Mouse (Mus musculus): Measurements from ENCODE around the gene Piezo1.

GRCm38 (mm10) chr8:122548891-122549439, 2.2 kb downstream of the Piezo1 start:
- TF ChIP-seq POLR2A (IDR thresholded peaks at IDR 0.05; ENCODE audit: low read depth, low read length): 0 out of 2 replicates have a peak, but pooled peaks have one; percentile 14
- no peak for TF ChIP-seq JUND (conservative IDR thresholded peaks at IDR 0.05; ENCODE audit: low read depth, low read length)
- no peak for TF ChIP-seq MEF2A (IDR thresholded peaks at IDR 0.05; ENCODE audit: borderline replicate concordance, low read depth, low read length)
- TF ChIP-seq CTCF (conservative IDR thresholded peaks at IDR 0.05 in 1 of 2, IDR thresholded peaks at IDR 0.05 in 1 of 2; ENCODE audit: low read depth in 2 of 2, low read length in 2 of 2): no peak
- TF ChIP-seq BHLHE40 (IDR thresholded peaks at IDR 0.05; ENCODE audit: low read depth, low read length): no peak
- TF ChIP-seq GABPA (IDR thresholded peaks at IDR 0.05; ENCODE audit: insufficient replicate concordance, low read depth, low read length): no peak
- TF ChIP-seq POLR2AphosphoS2 (IDR thresholded peaks at IDR 0.05; ENCODE audit: low read depth, low read length): no peak
- TF ChIP-seq RAD21 (IDR thresholded peaks at IDR 0.05; ENCODE audit: low read depth, low read length): no peak
- TF ChIP-seq MAFK (IDR thresholded peaks at IDR 0.05; ENCODE audit: insufficient replicate concordance, low read length): no peak
- no peak for TF ChIP-seq MAX (IDR thresholded peaks at IDR 0.05; ENCODE audit: low read length)
- TF ChIP-seq ZC3H11A (IDR thresholded peaks at IDR 0.05; ENCODE audit: low read depth, low read length): no peak
- no peak; the same call in 1 of the 2 replicates for TF ChIP-seq SIN3A (IDR thresholded peaks at IDR 0.05; ENCODE audit: low read length)
- no peak for TF ChIP-seq RCOR1 (conservative IDR thresholded peaks at IDR 0.05; ENCODE audit: low read depth, low read length)
